Mouse (Mus musculus): Measurements from ENCODE around the gene Aebp2. TPM values are rescaled to one million over a fixed set of nuclear protein-coding genes. Genes with fewer than 3 reads are reported as not detected.
A peak's percentile ranks its signal among the peaks of the same experiment; 100 is the strongest.

The Aebp2 gene
- polyA plus RNA-seq, 1 experiment from 2014 or later = 6.5 TPM

DNA sequence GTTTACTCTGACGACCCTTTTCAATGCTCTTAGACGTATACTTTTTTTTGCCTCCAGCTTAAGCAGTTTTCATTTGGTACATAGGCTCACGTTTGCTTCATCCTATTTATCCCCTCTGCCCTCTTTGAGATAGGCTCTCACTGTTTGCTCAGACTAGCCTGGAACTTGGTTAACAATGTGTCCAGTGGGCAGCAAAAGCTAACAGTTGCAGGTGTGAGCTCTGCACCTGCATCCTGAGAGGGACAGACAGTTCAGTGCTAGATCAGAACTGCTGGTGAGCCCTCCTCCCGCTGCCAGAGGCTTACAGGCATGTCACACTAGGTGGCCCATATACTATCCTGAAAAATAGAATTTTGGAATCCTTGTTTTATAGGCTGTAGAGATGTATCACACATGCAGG, 7.8 kb downstream of the Aebp2 start:
- WGBS (ENCODE audit: insufficient replicate concordance) = 78% methylated on average over 4 of the region's 4 CpGs
- no peak overlapping the region for H3K4me3 ChIP-seq
- no peak for ATAC-seq
- no peak overlapping the region for H3K27ac ChIP-seq
- peaks cover 25% of the 10 kb centered on the region for H3K36me3 ChIP-seq
- H3K9me3 ChIP-seq (replicated peaks) = no peaks in the 10 kb centered on the region
- peaks cover 29% of the 10 kb centered on the region for H3K4me1 ChIP-seq
- no peak overlapping the region for H3K9ac ChIP-seq
- H3K27me3 ChIP-seq (replicated peaks) = no peaks in the 10 kb centered on the region
- H3K4me2 ChIP-seq = no peak overlapping the region

DNA sequence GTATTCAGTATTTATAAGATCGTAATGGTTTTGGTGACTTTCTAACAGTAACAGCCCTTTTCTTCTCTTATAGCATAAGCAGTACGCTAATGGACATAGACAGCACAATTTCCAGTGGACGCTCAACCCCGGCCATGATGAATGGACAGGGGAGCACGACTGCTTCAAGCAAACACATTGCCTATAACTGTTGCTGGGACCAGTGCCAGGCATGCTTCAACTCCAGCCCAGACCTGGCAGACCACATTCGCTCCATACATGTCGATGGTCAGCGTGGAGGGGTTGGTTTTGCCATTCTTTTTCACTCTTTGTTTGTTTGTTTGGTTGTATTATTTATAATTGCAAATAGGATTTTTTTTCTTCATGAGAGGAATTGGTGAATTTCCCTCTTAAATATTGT, 11.2 kb downstream of the Aebp2 start:
- no peak overlapping the region for H3K9ac ChIP-seq
- peaks cover 51% of the 10 kb centered on the region for H3K36me3 ChIP-seq
- H3K4me3 ChIP-seq = no peak overlapping the region
- no peaks in the 10 kb centered on the region for H3K27me3 ChIP-seq (replicated peaks)
- H3K4me2 ChIP-seq = no peak overlapping the region
- H3K4me1 ChIP-seq = peaks cover 6% of the 10 kb centered on the region; the same call in 1 of the 2 replicates
- H3K9me3 ChIP-seq (replicated peaks) = no peaks in the 10 kb centered on the region
- WGBS (ENCODE audit: insufficient replicate concordance) = 86% methylated on average over 8 of the region's 8 CpGs
- ATAC-seq = no peak
- no peak overlapping the region for H3K27ac ChIP-seq

DNA sequence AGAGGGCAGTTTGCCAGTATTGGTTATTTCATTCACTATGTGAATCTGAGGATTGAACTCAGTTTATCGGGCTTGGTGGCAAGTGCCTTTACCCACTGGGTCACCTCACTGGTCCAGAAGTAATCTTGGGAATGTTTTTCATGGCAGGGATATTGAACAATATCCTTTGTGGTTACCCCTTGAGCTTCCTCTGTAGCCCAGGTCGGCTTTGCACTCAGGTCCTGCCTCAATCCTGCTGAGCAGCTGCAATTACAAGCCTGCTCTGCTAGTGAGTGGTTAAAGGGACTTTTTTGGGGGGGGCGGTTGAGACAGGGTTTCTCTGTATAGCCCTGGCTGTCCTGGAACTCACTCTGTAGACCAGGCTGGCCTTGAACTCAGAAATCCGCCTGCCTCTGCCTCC, 13.8 kb downstream of the Aebp2 start:
- H3K9ac ChIP-seq = no peak overlapping the region
- no peak overlapping the region for H3K4me2 ChIP-seq
- H3K4me1 ChIP-seq = no peaks in the 10 kb centered on the region
- H3K36me3 ChIP-seq = peaks cover 74% of the 10 kb centered on the region
- no peaks in the 10 kb centered on the region for H3K27me3 ChIP-seq (replicated peaks)
- H3K9me3 ChIP-seq (replicated peaks) = no peaks in the 10 kb centered on the region
- no peak for ATAC-seq
- no peak overlapping the region for H3K27ac ChIP-seq
- H3K4me3 ChIP-seq = no peak overlapping the region
- WGBS (ENCODE audit: insufficient replicate concordance) = 73% methylated on average over 4 of the region's 4 CpGs

DNA sequence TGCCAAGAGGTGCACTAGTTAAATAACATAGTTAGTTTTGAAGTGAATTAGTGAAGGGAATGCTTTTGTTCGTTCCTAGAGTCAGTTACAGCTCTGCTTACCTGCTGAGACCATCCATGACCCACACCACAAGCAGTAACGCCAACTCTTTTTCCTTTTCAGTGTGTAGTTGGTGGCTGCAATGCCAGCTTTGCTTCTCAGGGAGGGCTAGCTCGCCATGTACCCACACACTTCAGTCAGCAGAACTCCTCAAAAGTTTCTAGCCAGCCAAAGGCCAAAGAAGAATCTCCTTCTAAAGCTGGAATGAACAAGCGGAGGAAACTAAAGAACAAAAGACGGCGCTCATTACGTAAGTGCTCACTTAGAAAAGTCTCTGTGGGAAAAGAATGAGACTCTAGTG, 19.5 kb downstream of the Aebp2 start:
- Histone ChIP-seq H3K4me3 (no peak overlapping the region), H3K9ac (no peak overlapping the region), H3K36me3 (peaks cover 82% of the 10 kb centered on the region), H3K4me2 (no peak overlapping the region), H3K27me3 (replicated peaks) (no peaks in the 10 kb centered on the region), H3K4me1 (no peaks in the 10 kb centered on the region), H3K9me3 (replicated peaks) (no peaks in the 10 kb centered on the region), H3K27ac (no peak overlapping the region)
- 85% methylated on average over 7 of the region's 7 CpGs for WGBS (ENCODE audit: insufficient replicate concordance)
- ATAC-seq = no peak

DNA sequence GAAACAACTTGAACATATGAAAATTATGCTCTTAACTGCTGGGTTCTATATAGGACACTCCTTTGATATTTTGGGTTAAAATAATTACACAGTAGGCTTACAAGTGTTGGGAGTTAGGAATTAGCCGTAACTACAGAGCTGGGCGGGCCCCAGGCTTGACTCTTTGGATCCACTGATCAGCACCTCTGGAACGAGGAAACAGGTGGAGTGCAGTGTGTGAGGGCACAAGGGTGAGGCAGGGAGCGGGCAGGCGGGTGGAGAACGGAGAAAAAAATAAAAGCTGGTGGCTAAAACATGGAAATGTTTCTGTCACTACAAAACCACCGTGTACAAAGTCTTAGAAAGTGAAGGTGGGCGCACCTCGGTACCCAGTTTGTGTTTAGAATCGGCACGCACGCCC, 20.2 kb downstream of the Aebp2 start:
- Histone ChIP-seq H3K9me3 (replicated peaks) (no peaks in the 10 kb centered on the region), H3K4me3 (no peak overlapping the region), H3K27ac (no peak overlapping the region), H3K4me2 (no peak overlapping the region), H3K27me3 (replicated peaks) (no peaks in the 10 kb centered on the region), H3K4me1 (no peaks in the 10 kb centered on the region), H3K36me3 (peaks cover 81% of the 10 kb centered on the region), H3K9ac (no peak overlapping the region)
- ATAC-seq = no peak
- 84% methylated on average over 12 of the region's 12 CpGs for WGBS (ENCODE audit: insufficient replicate concordance)

DNA sequence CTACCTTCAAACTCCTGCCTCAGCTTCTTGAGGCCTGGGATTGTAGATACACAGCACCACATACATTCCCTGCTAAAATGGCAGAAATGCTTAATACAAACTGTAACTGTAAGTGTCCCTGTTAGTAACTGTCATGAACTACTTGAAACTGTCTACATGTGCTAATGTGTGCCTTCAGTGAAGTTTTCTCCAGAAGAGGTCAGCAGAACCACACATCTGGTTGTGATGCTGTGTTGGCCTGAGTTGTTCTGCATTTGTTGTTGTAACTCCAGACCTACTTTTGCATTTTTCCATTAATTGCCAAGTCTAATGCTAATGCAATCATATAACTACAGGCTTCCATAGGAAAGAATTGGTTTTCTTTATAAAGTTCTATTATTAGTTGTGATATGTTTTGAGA, 23.5 kb downstream of the Aebp2 start:
- no peak overlapping the region for H3K27ac ChIP-seq
- no peak overlapping the region for H3K4me2 ChIP-seq
- H3K9ac ChIP-seq = no peak overlapping the region
- H3K4me3 ChIP-seq = no peak overlapping the region
- peaks cover 82% of the 10 kb centered on the region for H3K36me3 ChIP-seq
- no peak for ATAC-seq
- H3K27me3 ChIP-seq (replicated peaks) = no peaks in the 10 kb centered on the region
- no peaks in the 10 kb centered on the region for H3K4me1 ChIP-seq
- no peaks in the 10 kb centered on the region for H3K9me3 ChIP-seq (replicated peaks)

DNA sequence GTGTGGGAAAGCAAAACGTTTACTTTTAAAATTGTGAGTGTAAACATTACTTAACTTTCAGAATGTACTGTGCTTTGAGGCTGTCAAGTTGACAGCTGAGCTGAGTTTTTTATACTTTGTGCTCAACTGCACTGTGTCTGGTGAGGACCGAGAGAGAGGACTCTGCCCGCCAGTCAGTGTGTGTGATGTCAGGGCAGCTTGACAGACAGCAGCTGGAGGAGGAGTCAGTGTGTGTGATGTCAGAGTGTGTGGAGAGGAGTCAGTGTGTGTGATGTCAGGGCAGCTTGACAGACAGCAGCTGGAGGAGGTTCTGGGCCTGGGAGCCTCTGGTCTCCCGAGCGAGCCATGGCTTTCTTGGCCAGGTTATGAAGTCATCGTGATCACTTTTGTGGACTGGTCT, 24.4 kb downstream of the Aebp2 start:
- Histone ChIP-seq H3K4me1 (no peaks in the 10 kb centered on the region), H3K9ac (no peak overlapping the region), H3K27ac (no peak overlapping the region), H3K4me2 (no peak overlapping the region), H3K27me3 (replicated peaks) (no peaks in the 10 kb centered on the region), H3K4me3 (no peak overlapping the region), H3K36me3 (peaks cover 76% of the 10 kb centered on the region), H3K9me3 (replicated peaks) (no peaks in the 10 kb centered on the region)
- 78% methylated on average over 6 of the region's 6 CpGs for WGBS (ENCODE audit: insufficient replicate concordance)
- peak; percentile 51; the same call in 1 of the 2 replicates for ATAC-seq

DNA sequence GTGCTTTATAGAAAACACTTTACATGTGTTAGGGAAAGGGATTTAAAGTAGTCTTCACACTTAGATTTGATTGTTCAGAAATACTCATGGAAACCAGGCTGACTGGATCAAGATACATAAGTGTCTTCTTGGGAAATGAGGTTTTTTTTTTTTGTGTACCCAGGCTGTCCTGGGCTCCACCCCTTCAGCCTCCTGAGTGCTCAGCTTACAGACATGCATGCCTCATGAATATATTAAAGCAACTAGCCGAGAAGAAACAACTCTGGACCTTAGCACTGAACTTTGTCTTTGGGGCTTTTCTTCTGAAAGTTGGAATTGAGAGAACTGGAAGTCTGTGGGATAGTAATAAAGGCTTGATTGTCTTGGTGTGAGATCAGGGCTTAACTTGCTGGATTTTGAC, 27.3 kb downstream of the Aebp2 start:
- no peak overlapping the region for H3K27ac ChIP-seq
- peaks cover 76% of the 10 kb centered on the region for H3K36me3 ChIP-seq
- no peaks in the 10 kb centered on the region for H3K4me1 ChIP-seq
- no peak overlapping the region for H3K4me3 ChIP-seq
- 57% methylated on average over 1 of the region's 1 CpGs for WGBS (ENCODE audit: insufficient replicate concordance)
- ATAC-seq = no peak
- H3K9me3 ChIP-seq (replicated peaks) = no peaks in the 10 kb centered on the region
- no peak overlapping the region for H3K4me2 ChIP-seq
- no peak overlapping the region for H3K9ac ChIP-seq
- no peaks in the 10 kb centered on the region for H3K27me3 ChIP-seq (replicated peaks)

DNA sequence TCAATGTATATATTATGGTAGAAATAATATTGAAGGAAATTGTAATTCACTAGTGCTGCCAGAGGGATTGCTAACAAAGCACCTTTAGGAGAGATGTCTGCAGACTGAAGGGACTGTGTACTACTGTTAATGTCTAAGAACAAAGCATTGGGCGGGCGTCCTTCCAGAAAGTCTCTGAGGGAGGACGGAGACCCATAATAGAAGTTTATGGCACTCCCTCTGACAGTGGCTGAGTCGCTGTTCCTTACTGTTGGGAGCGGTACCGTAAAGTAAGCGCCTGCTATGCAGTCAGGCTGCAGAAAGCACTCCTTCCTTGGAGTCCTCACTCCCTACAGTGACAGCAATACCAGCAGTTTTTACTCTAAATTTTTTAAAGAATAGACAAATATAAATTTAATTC, 29.5 kb downstream of the Aebp2 start:
- Histone ChIP-seq H3K4me3 (no peak overlapping the region), H3K4me2 (no peak overlapping the region), H3K9ac (no peak overlapping the region), H3K9me3 (replicated peaks) (no peaks in the 10 kb centered on the region), H3K36me3 (peaks cover 68% of the 10 kb centered on the region), H3K4me1 (no peaks in the 10 kb centered on the region), H3K27me3 (replicated peaks) (no peaks in the 10 kb centered on the region), H3K27ac (no peak overlapping the region)
- no peak for ATAC-seq
- WGBS (ENCODE audit: insufficient replicate concordance) = 90% methylated on average over 7 of the region's 7 CpGs

DNA sequence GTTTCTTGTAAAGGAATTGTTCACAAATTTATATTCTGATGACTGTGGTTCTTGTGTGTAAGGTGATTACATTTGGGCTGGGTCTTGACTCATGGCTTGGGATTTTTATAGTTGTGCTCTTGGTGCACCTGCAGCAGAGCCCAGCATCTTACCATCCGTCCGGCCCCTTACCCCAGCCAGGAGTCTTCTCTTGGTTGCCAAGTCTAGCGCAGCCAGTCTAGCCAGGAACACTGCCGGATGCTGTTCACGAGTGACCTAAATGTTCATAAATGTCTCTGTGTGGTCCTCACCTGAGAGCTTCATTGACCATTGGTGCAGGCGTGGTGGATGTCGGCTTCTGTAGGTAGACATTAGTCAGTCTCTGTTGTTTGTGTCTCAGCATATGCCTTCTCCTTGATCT, 33.0 kb downstream of the Aebp2 start:
- Histone ChIP-seq H3K4me1 (no peaks in the 10 kb centered on the region), H3K36me3 (peaks cover 42% of the 10 kb centered on the region), H3K4me3 (no peak overlapping the region), H3K27ac (no peak overlapping the region), H3K9ac (no peak overlapping the region), H3K9me3 (replicated peaks) (no peaks in the 10 kb centered on the region), H3K27me3 (replicated peaks) (no peaks in the 10 kb centered on the region), H3K4me2 (no peak overlapping the region)
- WGBS (ENCODE audit: insufficient replicate concordance) = 92% methylated on average over 7 of the region's 7 CpGs
- peak; percentile 46; the same call in 1 of the 2 replicates for ATAC-seq

DNA sequence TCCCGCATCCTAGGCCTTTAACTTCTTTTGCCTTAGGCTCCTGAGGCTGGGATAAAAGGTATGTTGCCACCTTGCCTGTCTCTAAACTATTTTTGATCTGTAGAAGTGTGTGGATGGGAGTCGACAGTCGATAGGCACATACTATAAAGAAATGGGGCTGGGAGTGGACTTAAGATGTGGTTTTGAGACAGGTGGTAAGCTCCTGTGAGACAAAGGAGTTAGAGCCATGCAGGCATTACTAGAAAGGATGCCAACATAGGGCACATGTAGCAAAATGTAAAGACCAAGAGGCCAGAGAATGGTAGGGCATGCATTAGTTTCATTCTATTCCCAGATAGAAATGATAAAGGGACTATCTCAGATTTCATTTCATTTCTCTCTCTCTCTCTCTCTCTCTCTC, 34.5 kb downstream of the Aebp2 start:
- H3K4me3 ChIP-seq = no peak overlapping the region
- WGBS (ENCODE audit: insufficient replicate concordance) = 85% methylated on average over 3 of the region's 3 CpGs
- no peak for ATAC-seq

DNA sequence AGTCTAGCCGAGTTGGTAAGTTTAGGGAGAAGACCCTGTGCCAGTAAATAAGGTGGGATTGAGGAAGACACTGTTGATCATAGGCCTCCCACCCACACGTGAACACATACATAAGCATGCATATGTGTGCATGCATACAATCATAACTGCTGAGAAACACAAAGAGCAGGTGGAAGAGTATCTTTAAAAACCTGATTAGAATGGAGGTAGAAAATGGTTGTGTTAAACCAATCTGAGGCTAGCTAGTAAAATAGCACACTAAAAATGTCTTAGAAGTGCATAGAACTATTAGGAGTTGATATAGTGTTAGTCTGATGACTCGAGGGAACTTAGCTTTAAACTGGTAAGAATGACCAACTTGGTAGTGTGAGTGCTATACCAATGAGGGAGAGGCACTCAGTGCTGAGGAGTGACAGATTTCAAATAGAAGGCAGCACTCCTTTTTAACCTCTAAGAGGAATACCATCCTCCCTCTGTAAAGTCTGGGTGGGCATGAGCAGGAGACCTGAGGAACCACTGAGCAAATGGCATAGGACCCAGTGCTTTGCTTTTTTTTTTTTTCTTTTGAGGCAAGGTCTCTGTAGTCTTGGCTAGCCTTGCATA, 35.6 kb downstream of the Aebp2 start:
- H3K27me3 ChIP-seq (replicated peaks) = no peaks in the 10 kb centered on the region
- no peaks in the 10 kb centered on the region for H3K9me3 ChIP-seq (replicated peaks)
- peaks cover 26% of the 10 kb centered on the region for H3K36me3 ChIP-seq
- no peak overlapping the region for H3K4me2 ChIP-seq
- no peak overlapping the region for H3K9ac ChIP-seq
- no peak overlapping the region for H3K27ac ChIP-seq
- no peaks in the 10 kb centered on the region for H3K4me1 ChIP-seq
- WGBS (ENCODE audit: insufficient replicate concordance) = 71% methylated on average over 3 of the region's 3 CpGs
- ATAC-seq = no peak
- H3K4me3 ChIP-seq = no peak overlapping the region

More for the DNA sequence above, 34.5 kb downstream of the Aebp2 start:
- Histone ChIP-seq H3K9ac (no peak overlapping the region), H3K27ac (no peak overlapping the region), H3K4me2 (no peak overlapping the region), H3K9me3 (replicated peaks) (no peaks in the 10 kb centered on the region), H3K27me3 (replicated peaks) (no peaks in the 10 kb centered on the region), H3K4me1 (no peaks in the 10 kb centered on the region), H3K36me3 (peaks cover 33% of the 10 kb centered on the region)

DNA sequence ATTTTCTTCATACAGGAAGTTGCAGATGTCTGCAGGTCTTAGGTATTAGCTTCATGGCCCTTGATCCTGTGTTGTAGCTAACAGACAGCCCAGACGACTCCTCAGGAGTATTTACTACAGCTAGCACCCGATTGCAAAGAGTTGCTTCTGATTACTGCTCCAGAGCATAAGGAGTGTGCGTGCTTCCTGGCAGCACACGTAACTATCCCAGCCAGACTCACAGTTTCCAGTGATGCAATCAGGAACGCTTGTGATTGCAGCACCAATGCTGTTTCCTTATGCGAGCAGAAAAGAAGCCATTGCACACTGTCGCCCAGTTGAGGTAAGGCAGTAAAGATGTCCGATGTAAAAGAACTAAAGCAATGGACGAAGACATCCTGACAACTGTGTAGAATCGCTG, 38.6 kb downstream of the Aebp2 start:
- no peak overlapping the region for H3K4me2 ChIP-seq
- no peaks in the 10 kb centered on the region for H3K9me3 ChIP-seq (replicated peaks)
- H3K9ac ChIP-seq = no peak overlapping the region
- H3K27me3 ChIP-seq (replicated peaks) = no peaks in the 10 kb centered on the region
- H3K4me1 ChIP-seq = no peaks in the 10 kb centered on the region
- ATAC-seq = no peak
- 82% methylated on average over 10 of the region's 10 CpGs for WGBS (ENCODE audit: insufficient replicate concordance)
- H3K27ac ChIP-seq = no peak overlapping the region
- 0 out of 2 replicates have a peak, but pooled peaks cover 4% of the 10 kb centered on the region for H3K36me3 ChIP-seq
- no peak overlapping the region for H3K4me3 ChIP-seq
